12 mouse cellular contexts compared by ENCODE assay signal in genomic region chr10:115143641-115144040, GRCm38 (mm10). TPM values are rescaled to one million over a fixed set of nuclear protein-coding genes. Genes with fewer than 3 reads are reported as not detected.
A peak's percentile ranks its signal among the peaks of the same experiment; 100 is the strongest.
DNase-seq lines count a peak whose midpoint lies in the region; ATAC-seq lines count a peak whose summit lies in the region.
"Had no signal": no experiment of that assay in that cellular context is flagged by ENCODE, and none has a peak within 500 bp of the region (broad histone marks: within the 10 kb centered on the region; RNA-seq: fewer than 3 reads in every experiment).

No protein-coding gene starts in this region.

- H3K4me2 ChIP-seq in forebrain, embryonic 11.5 days (ENCODE audit: low read depth, low read length, severe bottlenecking): no peak overlapping the region
- H3K4me2 ChIP-seq in forebrain, embryonic 16.5 days (ENCODE audit: low read length): no peak overlapping the region
- H3K4me2 ChIP-seq: kidney, embryonic 15.5 days had no signal

- intact Hi-C loops in left cerebral cortex, postnatal 14 days (cut with DNase I): no loop called here

- H3K9ac ChIP-seq in forebrain, embryonic 11.5 days (ENCODE audit: low read length): no peak overlapping the region
- no peak overlapping the region for H3K9ac ChIP-seq in forebrain, embryonic 16.5 days (replicated peaks; ENCODE audit: low read depth, low read length)
- H3K9ac ChIP-seq: kidney, embryonic 15.5 days had no signal

- peak; percentile 59 for DNase-seq in forebrain, embryonic 11.5 days (ENCODE audit: low spot score)
- peak; percentile 6 for DNase-seq in lung, postnatal 36 days
- DNase-seq in lung, adult 18-20 months: no peak
- DNase-seq in c-Kit-positive CD71-negative TER-119-negative erythroid progenitor cells, embryonic 14.5 days (ENCODE audit: low read depth): peak; percentile 13
- DNase-seq in mesoderm, embryonic 11.5 days (ENCODE audit: low read depth, low spot score): peak; percentile 74
- no peak for DNase-seq in left cerebral cortex, postnatal 14 days (ENCODE audit: low spot score in 2 of 2)
- no peak for DNase-seq in heart, adult 11 months
- DNase-seq: cerebellum, adult 9-10 months; left cerebral cortex, postnatal 4 days had no signal

- no peak for ATAC-seq in forebrain, embryonic 11.5 days (replicated peaks; ENCODE audit: low FRiP score)
- ATAC-seq in forebrain, embryonic 16.5 days: no peak

- H3K27me3 ChIP-seq in forebrain, embryonic 11.5 days (ENCODE audit: control insufficient read depth, insufficient read depth, low read length): no peaks in the 10 kb centered on the region
- H3K27me3 ChIP-seq in forebrain, embryonic 16.5 days (replicated peaks; ENCODE audit: control insufficient read depth, insufficient read depth, low read length): no peaks in the 10 kb centered on the region
- H3K27me3 ChIP-seq: kidney, embryonic 15.5 days; megakaryocyte, embryonic 14.5 days had no signal

- no peaks in the 10 kb centered on the region for H3K4me1 ChIP-seq in forebrain, embryonic 11.5 days (replicated peaks; ENCODE audit: control insufficient read depth, insufficient read depth, low read length)
- no peaks in the 10 kb centered on the region for H3K4me1 ChIP-seq in forebrain, embryonic 16.5 days (replicated peaks; ENCODE audit: control insufficient read depth, insufficient read depth, low read length)
- H3K4me1 ChIP-seq: kidney, embryonic 15.5 days; megakaryocyte, embryonic 14.5 days had no signal

- no peak overlapping the region for H3K4me3 ChIP-seq in forebrain, embryonic 11.5 days (ENCODE audit: low read depth, low read length)
- H3K4me3 ChIP-seq in forebrain, embryonic 16.5 days (replicated peaks; ENCODE audit: low read length): no peak overlapping the region
- H3K4me3 ChIP-seq: kidney, embryonic 15.5 days; megakaryocyte, embryonic 14.5 days had no signal

- H3K9me3 ChIP-seq in forebrain, embryonic 11.5 days (ENCODE audit: control insufficient read depth, low read length): no peaks in the 10 kb centered on the region
- H3K9me3 ChIP-seq in forebrain, embryonic 16.5 days (ENCODE audit: control insufficient read depth, low read length): no peaks in the 10 kb centered on the region
- H3K9me3 ChIP-seq: kidney, embryonic 15.5 days had no signal

- 58% methylated on average over 6 of the region's 6 CpGs for WGBS in forebrain, embryonic 11.5 days
- WGBS in forebrain, embryonic 16.5 days: 56% methylated on average over 6 of the region's 6 CpGs

- H3K27ac ChIP-seq in forebrain, embryonic 11.5 days (ENCODE audit: low read depth, low read length): no peak overlapping the region
- no peak overlapping the region for H3K27ac ChIP-seq in forebrain, embryonic 16.5 days (ENCODE audit: low read length)
- H3K27ac ChIP-seq: kidney, embryonic 15.5 days had no signal

- no peaks in the 10 kb centered on the region for H3K36me3 ChIP-seq in forebrain, embryonic 11.5 days (ENCODE audit: control insufficient read depth, insufficient read depth, low read length)
- H3K36me3 ChIP-seq in forebrain, embryonic 16.5 days (ENCODE audit: control insufficient read depth, insufficient read depth): no peaks in the 10 kb centered on the region
- H3K36me3 ChIP-seq: kidney, embryonic 15.5 days had no signal

RNA-seq across cellular contexts. Expression of gene Tph2, which starts 41.2 kb away (rescaled TPM):
- polyA plus RNA-seq in forebrain, embryonic 11.5 days (2014; fragmentation: Nextera tagmentation; extraction: Ambion mirVana): 0.13 TPM in 1 of 2 replicates, not detected in the other
- 0.24 and 0.25 TPM in 2 replicates for polyA plus RNA-seq in forebrain, embryonic 16.5 days (2015; fragmentation: Nextera tagmentation; extraction: Ambion mirVana)
- total RNA-seq in left cerebral cortex, postnatal 14 days (2021): 1 to 10 TPM; 1.4 to 1.6 TPM
- polyA plus RNA-seq: kidney, embryonic 15.5 days had no signal

Comparison
In these comparisons a context has a peak if more than half of its experiments do, and no peak if none do; other contexts are left out.
1. DNase-seq: peak in forebrain, embryonic 11.5 days (single experiment), lung, postnatal 36 days (single experiment), c-Kit-positive CD71-negative TER-119-negative erythroid progenitor cells, embryonic 14.5 days (single experiment) and mesoderm, embryonic 11.5 days (single experiment); none in lung, adult 18-20 months (0 of 2), left cerebral cortex, postnatal 14 days (0 of 2) and heart, adult 11 months (single experiment).